Mouse (Mus musculus) spleen, adult 2 months (tissue): ENCODE data around the gene Cdkn2c.

Source experiments
- CTCF ChIP-seq: fragments of 200-500 bp; IDR thresholded peaks from 2 replicates; pipeline ENCODE4 v1.5.1; 2011; ENCODE audit warnings: mild to moderate bottlenecking, inconsistent platforms; ENCODE audit not compliant: insufficient read depth, insufficient read length, insufficient replicate concordance; ENCODE audit errors: extremely low read depth
- POLR2A ChIP-seq: fragments of 200-500 bp; IDR thresholded peaks from 2 replicates; pipeline ENCODE4 v1.6.1; 2011; ENCODE audit warnings: low read depth, low read length, inconsistent platforms

DNA sequence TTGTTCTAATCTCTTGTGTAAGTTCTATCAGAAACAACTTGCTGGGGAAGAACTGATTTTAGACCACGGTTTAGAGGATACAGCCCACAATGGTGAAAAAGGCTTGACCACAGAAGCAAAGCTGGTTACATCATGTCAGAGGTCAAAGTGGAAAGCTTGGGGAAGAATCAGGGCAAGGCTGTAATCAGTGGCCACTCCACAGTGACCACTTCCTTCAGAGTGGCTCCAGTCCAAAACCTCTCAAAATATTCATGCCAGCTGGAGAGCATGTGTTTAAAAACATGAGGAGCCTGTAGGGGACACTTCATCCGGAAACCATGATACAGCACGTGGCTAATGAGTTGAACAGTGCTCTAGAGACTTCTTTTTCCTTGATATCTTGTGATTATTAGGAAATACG, 54.4 kb downstream of the Cdkn2c start:
- TF ChIP-seq POLR2A (no peak), CTCF (no peak)
